Mouse (Mus musculus) cerebellum, adult 11 months (tissue): ENCODE data around the gene Lig1.

Source experiments
- DNase-seq: peaks from one replicate; pipeline ENCODE4 v3.0.0; 2022

Lig1 gene

DNA sequence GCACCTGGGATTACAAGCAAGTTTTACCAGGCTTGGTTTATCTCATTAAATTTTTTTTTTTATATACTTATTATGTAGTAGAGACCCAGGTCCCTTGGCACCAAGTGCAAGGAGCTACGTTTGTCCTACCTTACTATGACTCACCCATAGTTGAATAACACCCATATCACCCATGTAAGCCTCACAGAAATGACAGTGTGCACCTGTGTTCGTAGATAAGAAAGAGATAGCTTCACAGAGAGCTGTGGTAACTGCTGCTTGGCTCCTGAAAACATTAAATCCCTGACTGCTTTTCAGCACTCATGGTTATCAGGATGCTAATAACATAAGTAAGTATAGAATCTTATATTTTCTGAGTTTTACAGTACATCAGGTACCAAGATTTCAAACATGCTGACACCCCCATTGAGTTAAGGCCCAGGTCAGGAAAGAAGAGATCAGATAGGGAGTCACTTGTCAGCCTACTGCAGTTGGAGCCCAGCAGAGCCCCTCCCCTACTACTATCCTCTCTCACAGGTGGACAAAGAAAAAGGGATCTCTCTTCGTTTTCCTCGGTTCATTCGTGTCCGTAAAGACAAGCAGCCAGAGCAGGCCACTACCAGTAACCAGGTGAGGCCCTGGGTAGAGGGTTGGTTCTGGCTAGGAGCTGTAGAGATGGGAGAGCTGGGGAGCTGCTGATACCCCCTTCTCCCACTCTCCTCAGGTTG, 33.6 kb downstream of the Lig1 start:
- no peak for DNase-seq

DNA sequence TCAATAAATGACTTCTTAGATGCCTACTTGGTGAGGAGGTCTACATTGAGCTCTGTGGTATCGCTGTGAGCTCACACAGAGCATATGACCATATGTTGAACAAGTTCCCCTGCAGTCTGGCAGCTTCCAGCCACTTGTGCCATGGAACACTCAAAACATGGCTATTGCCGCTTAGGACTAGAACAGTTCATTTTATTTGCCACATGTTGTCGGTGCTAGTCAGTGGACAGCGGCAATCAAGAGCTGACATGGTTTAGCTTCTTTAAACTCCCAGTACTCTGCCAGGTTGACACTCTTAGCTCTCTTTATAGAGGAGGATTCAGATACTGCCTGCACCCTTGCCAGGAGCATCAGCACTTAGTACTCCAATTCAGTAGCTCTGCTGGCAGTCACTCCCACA, 34.3 kb downstream of the Lig1 start:
- no peak for DNase-seq

DNA sequence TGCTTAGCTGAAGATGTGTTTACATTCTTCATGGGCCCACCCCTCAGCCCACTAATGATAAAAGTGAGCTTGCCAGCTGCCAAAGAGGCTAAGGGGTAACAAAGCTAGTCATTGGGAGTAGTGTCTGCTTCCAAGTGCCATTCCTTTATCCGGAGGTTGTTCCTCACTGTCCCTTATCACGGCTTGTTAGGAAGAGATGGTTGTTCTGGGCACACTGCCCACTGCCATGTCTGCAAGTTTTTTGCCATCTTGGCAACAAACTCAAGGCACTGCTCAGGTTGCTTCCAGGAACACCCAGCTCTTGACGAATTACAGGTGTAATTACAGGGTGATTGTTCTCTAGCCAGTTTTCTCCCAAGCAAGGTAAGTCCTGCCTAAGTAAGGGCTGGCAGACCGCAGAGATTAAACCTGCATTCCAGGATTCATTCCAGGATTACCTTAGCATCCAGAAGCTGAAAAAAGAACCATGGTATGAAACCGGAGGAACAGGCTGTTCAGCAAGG, 37.1 kb downstream of the Lig1 start:
- DNase-seq, result no peak

- no peak for DNase-seq
Observed at GRCm38 (mm10) chr7:13321424-13321823, 44.3 kb downstream of the Lig1 start.

- DNase-seq, result no peak
Observed at GRCm38 (mm10) chr7:13324316-13324715, 47.2 kb downstream of the Lig1 start, which contains the start of gene Pla2g4c. Pla2g4c (plus strand) TSS chr7:13324655.

DNA sequence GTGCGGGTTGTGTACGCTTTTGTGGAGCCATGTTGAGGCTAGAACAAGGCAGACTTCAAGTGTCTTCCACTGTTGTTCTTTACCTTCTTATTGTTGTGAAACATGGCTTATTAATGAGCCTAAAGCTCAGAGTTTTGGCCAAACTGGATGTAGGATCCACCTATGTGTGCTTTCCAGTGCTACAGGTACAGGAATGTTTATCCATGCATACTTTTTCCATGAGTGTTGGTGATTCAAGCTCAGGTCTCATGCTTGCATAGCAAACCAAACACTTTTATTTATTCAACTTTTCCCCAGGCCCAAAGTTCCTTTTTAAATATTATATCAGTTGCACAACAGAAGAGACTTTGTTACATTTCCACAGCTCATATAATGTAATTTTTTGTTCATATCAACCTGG, 53.5 kb downstream of the Lig1 start:
- no peak for DNase-seq

DNA sequence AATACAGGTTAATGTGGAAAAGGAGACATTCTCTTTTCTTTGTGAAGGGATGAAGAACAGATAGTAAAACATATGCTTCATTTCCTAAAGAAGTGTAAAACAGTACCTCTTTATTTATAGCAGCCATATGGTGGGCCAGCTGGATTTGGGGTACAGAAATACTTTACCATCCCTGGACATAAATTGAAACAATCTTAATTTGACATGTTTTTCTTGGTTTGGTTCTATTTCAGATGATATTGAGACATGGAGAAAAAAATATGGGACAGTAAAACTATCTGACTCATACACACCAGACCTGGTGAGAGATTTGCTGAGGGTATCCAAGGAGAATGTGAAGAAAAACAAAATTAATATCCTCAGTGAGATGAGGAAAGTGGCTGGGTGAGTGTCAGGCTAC, 78.9 kb downstream of the Lig1 start:
- no peak for DNase-seq
